Mouse (Mus musculus): Measurements from ENCODE around the gene Ndufv1.
"Not testable (repeated sequence)": the region's sequence is repeated elsewhere in the genome, so short reads cannot be mapped to it uniquely, and the experiment has no call there.

Ndufv1 gene

DNA sequence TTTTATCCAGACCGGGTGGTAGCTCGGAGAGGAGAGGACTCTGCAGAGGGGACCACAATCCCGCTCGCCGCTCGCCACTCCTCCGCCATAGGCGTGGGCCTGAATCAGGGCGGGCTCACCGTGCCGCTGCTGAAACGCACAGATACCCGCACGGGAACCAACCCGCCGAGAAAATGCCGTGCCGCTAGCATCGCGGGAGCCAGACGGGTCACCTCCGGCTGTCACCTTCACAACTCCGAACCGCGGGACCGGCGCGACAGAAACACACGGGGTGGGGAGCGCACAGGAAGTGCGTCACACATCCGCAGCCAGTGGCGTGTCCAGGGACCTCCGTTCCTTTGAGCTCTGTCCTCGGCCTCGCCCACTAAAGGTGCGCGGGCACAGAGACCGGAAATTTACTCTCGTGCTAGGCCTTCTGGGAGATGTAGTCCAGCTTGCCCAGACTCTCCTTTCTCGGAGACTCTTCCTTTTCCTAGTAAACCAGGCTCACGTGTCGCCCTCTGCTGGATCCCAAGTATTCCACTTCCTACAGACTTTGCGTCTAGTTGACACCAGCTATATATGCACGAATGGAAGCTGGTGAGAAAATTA, at the start of gene Ndufv1:
Gene Ndufv1 (minus strand): TSS at position 375 of the 591 bp plus-strand sequence.
- peak; percentile 97 to 98 for DNase-seq (ENCODE audit: low spot score in 2 of 2)

DNA sequence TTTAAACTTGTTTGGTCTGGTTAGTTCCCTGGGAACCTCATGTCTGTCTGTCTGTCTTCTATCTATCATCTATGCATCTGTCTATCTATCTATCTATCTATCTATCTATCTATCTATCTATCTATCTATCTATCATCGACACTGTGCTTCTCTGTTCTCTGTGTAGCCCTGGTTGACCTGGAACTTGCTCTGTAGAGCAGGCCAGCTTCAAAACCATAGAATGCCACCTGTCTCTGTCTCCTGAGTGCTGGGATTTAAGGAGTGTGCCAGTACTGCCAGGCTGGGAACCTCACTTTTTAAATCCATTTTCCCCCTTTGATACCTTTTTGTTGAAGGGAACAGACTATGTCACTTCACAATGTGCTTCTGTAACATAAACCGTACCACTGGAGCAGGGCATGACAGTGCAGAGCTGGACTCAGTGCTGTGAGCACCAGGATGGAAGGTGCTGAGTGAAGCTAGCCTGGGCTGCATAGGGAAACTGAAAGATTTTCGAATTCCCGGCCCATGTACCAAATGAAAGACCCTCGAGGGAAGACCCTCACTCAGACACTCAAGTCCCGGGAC, 48.4 kb upstream of the Ndufv1 start:
- no peak for DNase-seq (ENCODE audit: low spot score in 2 of 2)

DNA sequence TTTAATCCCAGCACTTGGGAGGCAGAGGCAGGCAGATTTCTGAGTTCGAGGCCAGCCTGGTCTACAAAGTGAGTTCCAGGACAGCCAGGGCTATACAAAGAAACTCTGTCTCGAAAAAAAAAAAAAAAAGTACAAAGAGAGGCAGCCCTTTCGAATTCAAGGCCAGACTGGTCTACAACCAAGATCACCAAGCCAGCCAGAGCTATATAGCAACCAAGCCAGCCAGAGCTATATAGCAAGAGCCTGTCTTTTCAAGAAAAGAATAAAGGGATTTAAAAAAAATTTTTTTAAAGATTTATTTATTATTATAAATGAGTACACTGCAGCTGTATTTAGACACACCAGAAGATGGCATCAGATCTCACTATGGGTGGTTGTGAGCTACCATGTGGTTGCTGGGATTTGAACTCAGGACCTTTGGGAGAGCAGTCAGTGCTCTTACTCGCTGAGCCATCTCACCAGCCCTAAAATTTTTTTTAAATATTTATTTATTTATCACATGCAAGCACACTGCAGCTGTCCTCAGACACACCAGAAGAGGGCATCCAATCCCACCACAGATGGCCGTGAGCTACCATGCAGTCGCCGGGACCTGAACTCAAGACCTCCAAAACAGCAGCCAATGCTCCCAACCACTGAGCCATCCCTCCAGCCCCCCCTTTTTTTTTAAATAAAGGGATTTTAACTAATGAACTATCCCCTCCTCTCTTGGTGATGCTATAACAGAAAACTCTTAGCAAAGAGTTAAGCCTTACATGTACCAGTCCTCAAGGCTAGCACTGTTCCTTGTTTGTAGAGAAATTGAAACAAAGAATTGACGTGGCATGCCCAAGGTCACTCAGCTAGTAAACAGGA, 47.7 kb upstream of the Ndufv1 start:
- DNase-seq (ENCODE audit: low spot score in 2 of 2) = not testable (repeated sequence)

DNA sequence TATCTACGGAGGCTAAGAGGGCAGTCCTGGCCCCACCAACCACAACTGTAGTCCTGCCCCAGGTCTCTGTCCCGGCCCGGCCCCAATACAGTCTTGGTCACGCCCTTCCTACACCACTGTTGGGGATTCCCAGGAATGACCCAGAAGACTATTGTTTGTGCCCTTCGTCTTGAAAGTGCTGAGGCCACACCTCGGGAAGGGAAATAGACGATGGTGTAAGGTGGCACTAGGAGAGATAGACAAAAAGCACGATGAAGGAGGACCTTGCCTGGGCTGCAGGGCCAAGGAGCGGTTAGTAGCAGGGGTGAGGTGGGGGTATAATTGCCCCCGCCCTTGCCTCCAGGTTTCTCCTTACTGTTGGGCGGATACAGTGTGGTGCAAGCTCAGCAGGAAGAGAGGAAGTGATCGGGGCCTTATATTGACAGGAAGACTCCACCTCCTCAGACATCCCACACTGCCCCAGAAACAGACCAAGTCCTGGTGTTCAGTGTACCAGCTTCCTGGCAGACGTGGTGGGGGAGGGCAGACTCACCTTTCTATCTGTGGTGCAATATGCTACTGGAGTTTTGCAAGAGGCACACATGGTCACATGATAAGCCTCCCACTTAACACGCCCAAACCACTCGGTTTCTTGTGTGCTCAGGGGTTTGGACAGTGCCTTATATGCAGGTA, 46.6 kb upstream of the Ndufv1 start, which contains the start of gene Gstp3:
Gene Gstp3 (minus strand): TSS at position 501 of the 672 bp plus-strand sequence.
- DNase-seq (ENCODE audit: low spot score in 2 of 2) = peak; percentile 41 to 62

DNA sequence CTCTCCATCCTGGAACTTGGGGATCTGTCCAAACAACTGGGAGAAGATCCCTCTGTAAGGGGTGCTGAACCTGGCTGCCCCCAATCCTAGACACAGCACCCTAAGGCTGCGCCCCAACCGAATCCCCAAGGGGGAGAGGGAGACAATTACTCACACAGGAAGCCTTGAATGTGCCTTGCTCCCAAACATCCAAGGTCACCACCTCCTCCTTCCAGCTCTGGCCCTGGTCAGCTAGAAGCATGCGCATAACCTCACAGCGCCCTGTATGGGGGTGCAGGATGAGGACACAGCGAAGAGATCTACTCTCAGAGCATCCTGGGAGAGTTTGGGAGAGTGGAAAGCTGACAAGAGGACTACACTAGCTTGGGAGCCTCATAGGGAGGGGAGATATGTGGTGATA, 46.0 kb upstream of the Ndufv1 start:
- DNase-seq (ENCODE audit: low spot score in 2 of 2) = no peak

DNA sequence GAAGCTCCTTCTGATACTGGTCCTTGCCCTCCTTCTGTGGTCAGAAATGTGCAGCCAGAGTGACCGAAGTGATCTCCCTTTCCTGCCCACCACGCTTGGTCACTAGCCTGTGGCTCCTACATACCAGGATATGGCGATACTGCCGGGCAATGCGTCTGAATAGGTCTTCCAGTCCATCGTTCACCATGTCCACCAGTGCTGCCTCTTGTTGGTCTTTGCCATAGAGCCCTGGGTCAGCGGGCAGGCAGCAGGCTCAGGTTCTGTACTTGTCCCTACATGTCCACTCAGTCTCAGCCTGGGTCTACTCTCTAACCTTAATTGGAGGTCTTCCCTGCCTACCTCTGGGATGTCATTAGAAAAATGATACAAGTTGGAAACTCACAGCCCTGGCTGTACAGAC, 45.4 kb upstream of the Ndufv1 start:
- no peak for DNase-seq (ENCODE audit: low spot score in 2 of 2)

DNA sequence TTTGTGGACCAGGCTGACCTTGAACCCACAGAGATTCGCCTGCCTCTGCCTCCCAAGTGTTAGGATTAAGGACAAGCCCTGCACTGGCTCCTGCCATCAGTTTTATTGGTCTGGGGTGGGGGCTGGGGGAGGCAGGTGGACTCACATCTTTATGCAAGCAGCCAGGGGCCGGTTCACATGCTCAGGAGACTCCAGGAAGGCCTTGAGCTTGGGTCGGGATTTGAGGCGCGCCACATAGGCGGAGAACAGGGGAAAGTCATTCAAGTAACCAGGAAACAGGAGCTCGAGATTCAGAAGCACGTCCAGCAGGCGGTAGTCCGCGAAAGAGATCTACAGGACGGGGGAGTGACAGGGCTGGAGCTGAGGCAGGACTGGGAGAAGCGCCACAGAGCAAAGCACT, 44.8 kb upstream of the Ndufv1 start:
- DNase-seq (ENCODE audit: low spot score in 2 of 2) = no peak

DNA sequence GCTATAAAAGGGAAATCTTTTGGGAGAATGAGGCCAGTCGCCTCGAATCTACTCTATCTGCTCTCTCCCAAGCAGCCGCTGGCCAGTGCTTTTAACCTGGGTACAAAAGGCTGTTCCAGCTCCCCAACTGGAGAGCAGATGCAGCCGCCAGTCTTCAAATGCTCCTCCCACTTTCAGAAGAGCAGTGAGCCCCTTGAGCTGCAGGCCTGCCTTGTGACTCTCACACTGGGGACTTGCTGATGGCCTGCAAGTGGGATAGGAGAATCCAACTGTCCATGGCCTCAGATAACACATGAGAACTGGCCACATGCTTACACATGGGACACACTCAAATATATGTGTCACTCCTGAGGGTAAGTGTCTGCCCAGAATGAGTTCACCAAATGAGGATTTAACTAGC, 44.1 kb upstream of the Ndufv1 start:
- no peak for DNase-seq (ENCODE audit: low spot score in 2 of 2)

DNA sequence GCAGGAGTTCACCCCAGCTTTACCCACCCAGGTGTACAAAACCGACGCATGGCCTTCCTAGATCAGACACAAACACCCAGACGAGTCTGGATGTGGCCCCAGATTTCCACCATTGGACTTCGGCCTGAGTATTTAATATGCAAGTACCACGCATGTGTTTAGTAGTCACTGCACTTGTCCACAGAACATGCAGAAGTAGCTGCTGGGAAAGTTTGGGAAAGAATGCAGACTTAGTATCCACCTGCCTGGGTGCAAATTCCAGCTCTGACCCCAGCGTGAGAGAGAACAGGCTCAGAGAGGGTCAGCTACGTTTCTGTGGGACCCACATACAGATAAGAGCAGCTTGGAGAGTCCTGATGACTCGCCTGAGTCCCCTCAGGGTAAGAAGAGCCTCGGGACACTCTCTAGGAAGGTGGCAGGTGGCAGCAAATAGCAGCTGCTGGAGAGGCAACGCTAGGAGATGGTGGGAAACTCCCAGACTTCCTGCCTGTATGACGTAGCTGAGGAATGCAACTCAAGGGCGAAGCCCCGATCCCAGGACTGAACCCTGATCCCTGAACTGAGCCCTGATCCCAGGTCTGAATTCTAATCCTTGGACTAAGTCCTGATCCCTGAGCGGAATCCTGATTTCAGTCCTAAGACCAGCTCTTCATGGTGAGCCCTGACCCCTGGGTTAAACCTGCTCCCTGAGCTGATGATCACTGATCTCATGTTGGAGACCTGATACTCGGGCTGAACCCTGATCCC, 43.5 kb upstream of the Ndufv1 start:
- no peak for DNase-seq (ENCODE audit: low spot score in 2 of 2)

DNA sequence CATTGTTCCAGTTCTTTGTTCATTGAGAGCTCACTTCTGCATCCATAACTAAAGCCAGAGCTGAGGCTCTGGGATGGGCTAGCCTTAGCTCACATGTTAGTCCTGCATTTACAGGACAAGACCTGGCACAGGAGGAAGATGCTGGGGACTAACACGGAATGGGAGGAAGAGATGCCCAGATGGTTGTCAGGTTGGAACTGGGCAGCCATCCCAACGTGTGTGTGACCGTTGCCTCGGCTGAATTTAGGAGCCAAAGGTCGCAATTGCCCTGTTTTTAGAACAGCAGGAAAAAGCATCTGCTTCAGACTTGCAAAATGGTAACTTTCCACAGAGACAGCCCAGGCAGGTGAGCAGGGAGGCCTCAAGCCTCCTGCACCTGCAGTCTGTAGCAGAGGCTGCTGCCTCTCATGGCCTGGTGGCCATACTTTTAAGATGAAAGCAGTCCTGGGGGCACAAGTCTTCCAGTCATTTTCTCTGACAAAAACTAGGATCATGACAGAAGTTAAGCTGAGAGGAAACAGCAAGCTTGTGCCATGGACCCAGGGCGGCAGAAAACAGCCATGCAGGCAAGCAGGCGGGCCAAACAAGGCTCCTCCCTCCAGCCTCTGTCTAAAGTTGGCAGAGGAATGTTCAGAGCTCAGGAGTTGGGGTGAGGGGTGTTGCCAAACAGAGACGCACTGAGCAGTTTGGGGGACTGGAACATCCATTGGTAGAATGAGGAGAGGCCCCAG, 42.8 kb upstream of the Ndufv1 start:
- DNase-seq (ENCODE audit: low spot score in 2 of 2) = no peak

DNA sequence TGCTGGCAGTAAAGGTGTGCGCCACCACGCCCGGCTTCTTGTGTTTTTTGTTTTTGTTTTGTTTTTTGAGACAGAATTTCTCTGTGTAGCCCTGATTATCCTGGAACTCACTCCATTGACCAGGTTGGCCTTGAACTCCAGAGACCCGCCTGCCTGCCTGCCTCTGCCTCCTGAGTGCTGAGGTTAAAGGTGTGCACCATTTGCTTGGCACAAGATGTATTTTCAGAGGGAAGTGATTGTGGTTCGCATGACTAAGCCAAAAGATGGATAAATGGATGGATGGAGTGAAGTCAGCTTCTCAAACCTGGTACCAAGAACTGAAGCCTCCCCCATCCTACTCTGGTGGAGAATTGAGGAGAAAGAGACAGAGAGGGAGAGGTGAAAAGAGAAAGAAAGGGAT, 42.0 kb upstream of the Ndufv1 start:
- no peak for DNase-seq (ENCODE audit: low spot score in 2 of 2)

DNA sequence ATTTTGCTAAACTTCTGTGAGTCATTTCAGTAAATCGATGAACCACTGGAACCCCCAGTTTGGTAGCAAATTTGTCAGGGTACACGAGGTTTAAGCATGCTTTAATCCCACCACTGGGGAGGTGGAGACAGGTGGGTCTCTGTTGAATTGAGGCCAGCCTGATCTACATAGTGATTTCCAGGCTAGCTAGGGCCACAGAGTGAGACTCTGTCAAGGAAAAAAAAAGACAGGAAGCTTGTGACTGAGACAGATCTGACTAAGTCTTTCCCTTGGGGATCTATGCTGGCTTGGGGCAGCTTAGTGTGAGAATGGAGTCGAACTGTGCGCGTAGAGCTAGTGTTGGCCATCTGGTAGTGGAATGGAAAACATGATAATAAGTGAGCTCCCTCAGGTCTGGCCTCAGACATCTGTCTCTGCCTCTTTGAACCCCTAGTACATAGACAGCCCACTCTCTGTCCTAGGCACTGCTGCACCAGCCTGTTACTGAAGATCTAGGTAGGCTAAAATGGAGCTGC, 40.0 kb upstream of the Ndufv1 start:
- DNase-seq (ENCODE audit: low spot score in 2 of 2) = no peak

DNA sequence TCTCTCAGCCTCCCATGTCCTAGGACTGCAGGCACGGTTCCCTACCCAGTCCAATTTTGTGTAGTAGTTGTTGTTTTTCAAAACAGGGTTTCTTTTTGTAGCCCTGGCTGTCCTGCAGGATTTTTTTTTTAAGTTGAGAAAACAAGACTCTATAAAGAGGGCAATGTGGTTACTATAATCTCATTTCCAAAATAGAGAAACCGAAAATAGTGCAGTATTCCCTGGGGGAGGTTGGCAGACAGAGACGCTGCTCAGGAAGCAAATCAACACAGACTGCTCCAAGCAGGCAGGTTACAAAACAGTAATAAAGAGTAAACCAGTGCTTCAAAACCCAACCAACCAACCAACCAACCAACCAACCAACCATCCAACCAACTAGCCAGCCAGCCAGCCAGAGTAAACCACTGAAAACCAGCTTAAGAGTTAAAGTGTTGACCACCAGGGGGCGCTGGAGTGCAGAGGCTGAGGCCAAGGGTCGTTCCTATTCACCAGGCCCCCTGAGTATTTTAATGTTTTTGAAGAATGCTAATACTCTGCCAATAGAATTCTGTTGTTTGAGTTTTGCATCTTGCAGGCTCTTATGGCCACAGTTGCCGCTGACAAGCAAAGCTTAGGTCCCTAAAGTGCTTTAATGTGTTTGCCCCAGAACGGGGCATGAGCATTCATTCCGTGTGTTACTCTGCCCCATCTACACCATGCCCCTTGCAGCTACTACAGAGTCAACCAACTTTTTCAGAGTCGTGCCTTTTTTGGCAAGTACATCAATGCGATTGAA, 39.3 kb upstream of the Ndufv1 start:
- DNase-seq (ENCODE audit: low spot score in 2 of 2) = peak; percentile 52 to 65

DNA sequence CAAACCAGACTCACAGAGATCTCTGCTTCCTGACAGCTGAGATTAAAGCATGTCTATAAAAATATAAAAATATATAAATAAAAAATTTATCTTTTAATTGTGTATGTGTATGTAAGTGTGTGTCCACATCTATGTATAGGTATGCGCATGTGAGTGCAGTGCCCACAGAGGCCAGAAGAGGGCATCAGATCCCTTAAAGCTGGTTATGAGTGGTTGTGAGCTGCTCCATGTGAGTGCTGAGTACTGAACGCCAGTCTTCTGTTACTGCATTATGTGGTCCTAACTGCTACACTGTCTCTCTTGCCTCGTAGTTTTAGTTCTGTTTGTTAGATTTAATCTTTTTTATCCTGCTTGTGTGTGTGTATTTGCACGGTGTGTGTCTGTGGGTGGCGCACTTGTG, 38.4 kb upstream of the Ndufv1 start:
- DNase-seq (ENCODE audit: low spot score in 2 of 2) = no peak

DNA sequence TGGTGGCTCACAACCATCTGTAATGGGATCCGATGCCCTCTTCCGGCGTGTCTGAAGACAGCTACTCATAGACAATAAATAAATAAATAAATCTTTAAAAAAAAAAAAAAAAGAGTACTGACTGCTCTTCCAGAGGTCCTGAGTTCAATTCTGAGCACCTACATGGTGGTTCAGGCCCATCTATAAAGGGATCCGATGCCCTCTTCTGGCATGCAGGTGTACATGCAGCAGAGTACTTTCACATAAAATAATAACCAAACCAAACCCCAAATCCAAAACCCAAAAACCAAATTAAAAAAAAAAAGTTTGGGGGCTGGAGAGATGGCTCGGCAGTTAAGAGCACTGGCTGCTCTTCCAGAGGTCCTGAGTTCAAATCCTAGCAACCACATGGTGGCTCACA, 36.5 kb upstream of the Ndufv1 start:
- DNase-seq (ENCODE audit: low spot score in 2 of 2) = not testable (repeated sequence)

DNA sequence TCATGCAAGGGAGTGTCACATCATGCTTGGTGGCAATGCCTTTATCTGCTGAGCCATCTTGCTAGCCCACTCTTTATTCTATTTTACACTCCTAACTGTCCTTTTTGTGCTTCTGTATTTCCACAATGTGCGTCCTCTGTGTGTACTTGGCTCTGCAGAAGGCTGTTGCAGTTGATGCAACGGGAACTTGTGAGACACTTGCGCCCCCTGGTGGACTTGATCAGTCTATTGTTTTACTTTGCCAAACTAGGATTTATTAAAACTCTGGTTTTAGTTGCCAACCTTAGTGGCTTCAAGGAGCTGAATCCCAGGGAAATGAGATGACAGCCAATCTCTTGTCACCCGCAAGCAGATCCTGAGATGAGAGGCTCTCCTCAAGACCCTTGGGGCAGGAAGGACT, 35.3 kb upstream of the Ndufv1 start:
- peak; percentile 71 to 81 for DNase-seq (ENCODE audit: low spot score in 2 of 2)

DNA sequence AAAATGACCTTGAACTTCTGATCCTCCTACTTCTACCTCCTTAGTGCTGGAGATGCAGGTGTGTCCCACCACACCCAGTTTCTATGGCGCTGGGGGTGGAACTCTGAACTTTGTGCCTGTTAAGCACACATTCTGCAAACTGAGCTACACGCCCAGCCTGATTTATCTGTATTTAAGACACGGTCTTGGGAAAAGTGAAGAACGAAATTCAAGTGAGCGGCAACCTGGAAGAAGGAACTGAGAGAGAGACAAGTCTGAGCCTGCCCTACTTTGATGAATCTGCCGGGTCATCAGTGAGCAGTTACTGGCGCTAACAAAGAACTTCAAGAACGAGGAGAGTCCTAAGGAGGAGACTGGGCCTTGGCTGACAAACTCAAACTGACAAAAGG, 34.3 kb upstream of the Ndufv1 start:
- peak; percentile 26 to 49 for DNase-seq (ENCODE audit: low spot score in 2 of 2)

DNA sequence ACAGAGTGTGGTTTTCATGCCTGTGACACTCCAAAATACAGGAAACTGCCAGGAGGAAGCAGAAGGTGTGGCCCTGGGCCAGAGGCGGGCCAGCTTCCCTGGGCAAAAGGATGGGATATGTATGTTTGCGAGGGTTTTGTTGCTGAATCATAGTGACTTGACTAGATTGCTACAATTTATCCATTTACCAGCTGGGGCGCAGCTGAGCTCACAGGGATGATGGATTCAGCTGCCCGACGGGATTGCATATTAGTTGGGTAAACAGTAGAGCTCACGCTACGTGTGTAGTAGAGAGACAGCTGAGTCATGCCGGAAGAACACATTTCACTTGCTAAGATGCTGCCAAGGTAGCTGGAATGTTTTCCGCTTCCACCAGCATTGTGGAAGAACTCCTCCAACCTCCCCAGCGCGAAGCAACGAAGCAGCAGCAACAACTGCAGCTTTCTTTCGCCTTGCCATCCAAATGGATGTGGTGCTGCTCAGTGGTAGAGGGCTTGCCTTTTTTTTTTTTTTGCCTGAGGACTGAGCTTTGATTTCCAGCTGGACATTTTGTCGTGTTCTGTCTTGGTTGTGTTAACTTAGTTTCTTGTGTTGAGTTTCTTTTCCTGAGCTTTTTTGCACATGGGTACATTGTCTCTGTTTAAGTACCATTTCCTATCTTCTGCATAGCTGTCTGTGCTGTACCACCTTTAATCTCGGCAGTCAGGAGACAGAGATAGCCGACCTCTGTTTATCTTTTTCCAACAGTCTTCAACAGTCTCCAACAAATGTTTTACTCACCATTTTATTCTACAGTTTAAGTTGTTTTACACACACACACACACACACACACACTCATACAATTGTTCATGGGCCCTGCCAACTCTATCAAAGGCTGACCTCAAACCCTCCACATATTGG, 33.6 kb upstream of the Ndufv1 start, which contains the start of gene Gstp2:
Gene Gstp2 (minus strand): TSS at position 58 of the 900 bp plus-strand sequence.
- DNase-seq (ENCODE audit: low spot score in 2 of 2) = peak; percentile 29 to 61

DNA sequence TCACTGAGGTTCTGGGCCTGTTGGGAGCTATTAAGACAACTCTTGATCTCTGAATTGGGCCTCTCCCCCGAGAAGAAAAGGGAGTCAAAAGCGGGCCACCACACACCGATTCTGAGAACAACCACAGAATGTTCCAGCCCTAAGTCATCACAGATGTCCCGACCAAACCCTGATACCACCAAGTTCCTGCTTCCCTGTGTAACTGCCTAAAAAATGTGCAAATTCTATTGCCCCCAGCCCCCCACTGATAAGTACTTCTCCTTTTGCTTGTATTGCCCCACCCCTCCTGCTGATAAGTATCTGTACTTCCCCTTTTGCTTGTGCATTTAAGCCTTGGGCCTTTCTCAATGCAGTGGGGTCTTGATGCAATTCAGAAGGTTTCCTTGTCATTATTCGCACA, 31.5 kb upstream of the Ndufv1 start:
- DNase-seq (ENCODE audit: low spot score in 2 of 2) = not testable (repeated sequence)
